Mouse (Mus musculus): Measurements from ENCODE around the gene Snrpa1. TPM values are rescaled to one million over a fixed set of nuclear protein-coding genes. Genes with fewer than 3 reads are reported as not detected.

The Snrpa1 gene
- total RNA-seq, 1 experiment = 168 TPM

DNA sequence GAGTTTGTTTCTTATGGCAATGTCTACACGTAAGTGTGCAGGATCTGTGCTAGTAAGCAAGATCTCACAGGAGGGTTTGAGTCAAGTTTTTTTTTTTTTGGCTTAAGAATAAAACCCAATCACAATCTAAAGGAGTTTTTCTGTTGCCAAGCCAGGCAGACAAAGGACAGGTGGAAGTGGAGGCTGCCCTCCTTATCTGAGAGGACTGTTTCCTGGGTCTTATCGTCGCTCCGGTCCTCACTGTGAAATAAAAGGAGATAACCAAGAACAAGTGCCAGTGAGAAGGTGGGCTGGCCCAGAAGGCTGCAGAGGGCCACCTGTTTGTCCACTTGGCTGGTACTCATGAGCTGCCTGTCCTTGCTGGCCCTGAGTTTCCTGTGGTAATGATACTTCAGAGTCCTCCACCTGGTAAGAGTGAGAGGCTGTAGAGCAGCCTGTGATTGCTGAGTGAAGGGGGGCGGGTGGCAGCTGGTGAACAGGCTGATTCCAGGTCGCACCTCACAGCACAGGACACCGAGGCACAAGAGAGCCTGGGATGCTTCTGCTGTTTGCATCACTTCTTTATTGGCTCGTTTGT lies 58.2 kb downstream of the Snrpa1 start:
- Histone ChIP-seq H3K4me3 (ENCODE audit: insufficient read depth in 1 of 2, low read depth in 1 of 2, low read length in 2 of 2, poor library complexity in 1 of 2, severe bottlenecking in 1 of 2) (no peak overlapping the region), H3K36me3 (ENCODE audit: control insufficient read depth, insufficient read depth, low read length, poor library complexity, severe bottlenecking) (peaks cover 1% of the 10 kb centered on the region; the same call in 1 of the 2 replicates), H3K4me1 (ENCODE audit: control insufficient read depth in 2 of 2, insufficient read depth in 2 of 2, low read length in 2 of 2, poor library complexity in 1 of 2) (0 out of 4 replicates have a peak, but pooled peaks cover 0 to 2% of the 10 kb centered on the region in 2 experiments), H3K9ac (ENCODE audit: insufficient read depth, low read depth, low read length, poor library complexity, severe bottlenecking) (no peak overlapping the region), H3K27ac (ENCODE audit: insufficient read depth, low read depth, low read length, poor library complexity, severe bottlenecking) (no peak overlapping the region), H3K9me3 (ENCODE audit: control insufficient read depth, insufficient read depth, low read depth, low read length) (no peaks in the 10 kb centered on the region)
- DNase-seq (ENCODE audit: low read depth, low spot score) = no peak
- in situ Hi-C loops (cut with MboI; ENCODE audit: low sequenced_read_pairs in 2 of 2, unreplicated experiment in 2 of 2) = loop anchor here (25.0 kb wide), 2 partner anchors 195 to 545 kb away; no protein-coding TSS in a partner anchor
- TF ChIP-seq HCFC1 (IDR thresholded peaks at IDR 0.05; ENCODE audit: borderline replicate concordance, insufficient read depth, low read length) = no peak
- TF ChIP-seq ZNF384 (IDR thresholded peaks at IDR 0.05; ENCODE audit: low read depth, low read length) = no peak
- no peak for TF ChIP-seq MAFK (IDR thresholded peaks at IDR 0.05; ENCODE audit: insufficient read depth, low read depth, low read length)
- TF ChIP-seq ZC3H11A (IDR thresholded peaks at IDR 0.05; ENCODE audit: borderline replicate concordance, low read depth, low read length) = no peak
- TF ChIP-seq CHD2 (IDR thresholded peaks at IDR 0.05; ENCODE audit: low read depth, low read length) = no peak

- in situ Hi-C loops (cut with MboI; ENCODE audit: low sequenced_read_pairs in 2 of 2, unreplicated experiment in 2 of 2) = loop anchor here (25.0 kb wide), 2 partner anchors 194 to 544 kb away; no protein-coding TSS in a partner anchor
- Histone ChIP-seq H3K36me3 (ENCODE audit: control insufficient read depth, insufficient read depth, low read length, poor library complexity, severe bottlenecking) (peaks cover 1% of the 10 kb centered on the region; the same call in 1 of the 2 replicates), H3K4me1 (ENCODE audit: control insufficient read depth in 2 of 2, insufficient read depth in 2 of 2, low read length in 2 of 2, poor library complexity in 1 of 2) (0 out of 4 replicates have a peak, but pooled peaks cover 0 to 2% of the 10 kb centered on the region in 2 experiments), H3K4me3 (ENCODE audit: insufficient read depth in 1 of 2, low read depth in 1 of 2, low read length in 2 of 2, poor library complexity in 1 of 2, severe bottlenecking in 1 of 2) (no peak overlapping the region), H3K9ac (ENCODE audit: insufficient read depth, low read depth, low read length, poor library complexity, severe bottlenecking) (no peak overlapping the region), H3K27ac (ENCODE audit: insufficient read depth, low read depth, low read length, poor library complexity, severe bottlenecking) (no peak overlapping the region), H3K9me3 (ENCODE audit: control insufficient read depth, insufficient read depth, low read depth, low read length) (no peaks in the 10 kb centered on the region)
- no peak for DNase-seq (ENCODE audit: low read depth, low spot score)
- TF ChIP-seq HCFC1 (IDR thresholded peaks at IDR 0.05; ENCODE audit: borderline replicate concordance, insufficient read depth, low read length) (no peak), CHD2 (IDR thresholded peaks at IDR 0.05; ENCODE audit: low read depth, low read length) (no peak), MAFK (IDR thresholded peaks at IDR 0.05; ENCODE audit: insufficient read depth, low read depth, low read length) (no peak), ZNF384 (IDR thresholded peaks at IDR 0.05; ENCODE audit: low read depth, low read length) (no peak), ZC3H11A (IDR thresholded peaks at IDR 0.05; ENCODE audit: borderline replicate concordance, low read depth, low read length) (no peak)
Measured at GRCm38 (mm10) chr7:66118046-66118445, 59.2 kb downstream of the Snrpa1 start.

DNA sequence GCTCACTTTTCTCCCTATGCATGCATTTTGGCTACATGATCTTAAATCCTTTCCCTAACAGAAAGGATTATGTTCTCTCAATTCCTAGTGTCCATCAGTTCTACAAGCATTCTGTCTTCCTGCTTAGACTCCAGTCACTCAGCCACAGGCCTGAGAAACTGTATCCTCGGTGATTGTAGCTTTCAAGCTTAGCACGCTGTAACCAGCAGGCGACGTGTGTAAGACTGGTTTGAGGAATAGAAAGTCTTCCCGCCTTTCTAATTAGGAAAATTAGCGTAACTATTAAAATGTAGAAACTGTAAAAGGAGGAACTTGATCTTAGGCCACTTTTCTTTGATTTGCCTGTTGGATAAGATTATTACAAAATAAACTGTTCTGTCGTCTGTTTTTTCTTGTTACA lies 60.0 kb downstream of the Snrpa1 start:
- H3K36me3 ChIP-seq (ENCODE audit: control insufficient read depth, insufficient read depth, low read length, poor library complexity, severe bottlenecking) = peaks cover 1% of the 10 kb centered on the region; the same call in 1 of the 2 replicates
- H3K4me3 ChIP-seq (ENCODE audit: insufficient read depth in 1 of 2, low read depth in 1 of 2, low read length in 2 of 2, poor library complexity in 1 of 2, severe bottlenecking in 1 of 2) = no peak overlapping the region
- TF ChIP-seq ZNF384 (IDR thresholded peaks at IDR 0.05; ENCODE audit: low read depth, low read length) (no peak), HCFC1 (IDR thresholded peaks at IDR 0.05; ENCODE audit: borderline replicate concordance, insufficient read depth, low read length) (no peak), ZC3H11A (IDR thresholded peaks at IDR 0.05; ENCODE audit: borderline replicate concordance, low read depth, low read length) (no peak), MAFK (IDR thresholded peaks at IDR 0.05; ENCODE audit: insufficient read depth, low read depth, low read length) (no peak), CHD2 (IDR thresholded peaks at IDR 0.05; ENCODE audit: low read depth, low read length) (no peak)
- H3K27ac ChIP-seq (ENCODE audit: insufficient read depth, low read depth, low read length, poor library complexity, severe bottlenecking) = no peak overlapping the region
- no peak overlapping the region for H3K9ac ChIP-seq (ENCODE audit: insufficient read depth, low read depth, low read length, poor library complexity, severe bottlenecking)
- H3K9me3 ChIP-seq (ENCODE audit: control insufficient read depth, insufficient read depth, low read depth, low read length) = no peaks in the 10 kb centered on the region
- H3K4me1 ChIP-seq (ENCODE audit: control insufficient read depth in 2 of 2, insufficient read depth in 2 of 2, low read length in 2 of 2, poor library complexity in 1 of 2) = 0 out of 4 replicates have a peak, but pooled peaks cover 0 to 2% of the 10 kb centered on the region in 2 experiments
- DNase-seq (ENCODE audit: low read depth, low spot score) = no peak
- in situ Hi-C loops (cut with MboI; ENCODE audit: low sequenced_read_pairs in 2 of 2, unreplicated experiment in 2 of 2) = loop anchor here (25.0 kb wide), 2 partner anchors 194 to 544 kb away; no protein-coding TSS in a partner anchor

DNA sequence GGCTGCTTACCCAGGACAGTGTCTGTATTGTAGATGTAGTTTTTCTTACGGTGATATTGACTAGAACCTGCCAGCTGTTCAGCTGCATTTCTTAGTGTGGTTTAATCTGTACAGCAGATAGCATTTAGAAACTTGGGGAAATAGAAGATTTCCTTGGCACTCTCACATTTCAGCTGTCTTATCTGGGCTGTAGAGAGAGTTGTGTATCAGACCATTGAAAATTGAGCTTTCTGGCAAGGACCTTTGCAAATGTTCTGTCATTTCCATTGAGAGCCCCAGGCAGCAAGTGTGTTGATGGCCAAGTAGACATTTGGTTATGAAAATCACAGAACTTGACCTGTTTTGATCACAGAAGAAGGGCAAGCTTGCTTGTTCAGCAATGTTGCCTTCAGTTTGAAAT lies 61.3 kb downstream of the Snrpa1 start:
- no peaks in the 10 kb centered on the region for H3K36me3 ChIP-seq (ENCODE audit: control insufficient read depth, insufficient read depth, low read length, poor library complexity, severe bottlenecking)
- no peaks in the 10 kb centered on the region for H3K9me3 ChIP-seq (ENCODE audit: control insufficient read depth, insufficient read depth, low read depth, low read length)
- H3K9ac ChIP-seq (ENCODE audit: insufficient read depth, low read depth, low read length, poor library complexity, severe bottlenecking) = no peak overlapping the region
- peaks cover 0 to 2% of the 10 kb centered on the region in 2 experiments; a peak in 1 of 4 replicates for H3K4me1 ChIP-seq (ENCODE audit: control insufficient read depth in 2 of 2, insufficient read depth in 2 of 2, low read length in 2 of 2, poor library complexity in 1 of 2)
- TF ChIP-seq ZNF384 (IDR thresholded peaks at IDR 0.05; ENCODE audit: low read depth, low read length) = no peak
- in situ Hi-C loops (cut with MboI; ENCODE audit: low sequenced_read_pairs in 2 of 2, unreplicated experiment in 2 of 2) = loop anchor here (25.0 kb wide), 2 partner anchors 192 to 542 kb away; no protein-coding TSS in a partner anchor
- no peak overlapping the region for H3K27ac ChIP-seq (ENCODE audit: insufficient read depth, low read depth, low read length, poor library complexity, severe bottlenecking)
- H3K4me3 ChIP-seq (ENCODE audit: insufficient read depth in 1 of 2, low read depth in 1 of 2, low read length in 2 of 2, poor library complexity in 1 of 2, severe bottlenecking in 1 of 2) = no peak overlapping the region
- no peak for DNase-seq (ENCODE audit: low read depth, low spot score)
